Mouse (Mus musculus): ENCODE measurements around the gene C77080.

C77080 gene

DNA sequence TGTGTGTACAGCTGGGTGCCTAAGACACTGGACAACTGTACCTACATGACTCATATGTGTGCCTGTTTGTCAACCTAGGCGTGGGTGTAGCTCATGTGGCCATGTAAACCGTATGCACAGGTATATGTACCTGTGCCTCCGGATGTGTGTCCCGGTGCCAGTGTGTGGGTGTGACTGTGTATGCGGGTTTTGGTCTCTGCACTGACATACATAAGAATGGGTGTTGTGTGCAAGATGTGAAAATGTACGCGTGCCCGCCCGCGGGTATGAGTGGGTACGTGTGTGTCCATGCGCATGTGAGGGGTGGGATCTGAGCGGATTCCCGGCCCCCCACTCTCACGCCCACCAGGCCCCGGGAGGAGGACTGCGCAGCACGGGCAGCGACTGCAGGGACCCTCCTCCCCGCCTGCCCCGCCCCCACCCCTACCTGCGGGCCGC, 22.6 kb downstream of the C77080 start:
- no peak for DNase-seq (ENCODE audit: low spot score)

DNA sequence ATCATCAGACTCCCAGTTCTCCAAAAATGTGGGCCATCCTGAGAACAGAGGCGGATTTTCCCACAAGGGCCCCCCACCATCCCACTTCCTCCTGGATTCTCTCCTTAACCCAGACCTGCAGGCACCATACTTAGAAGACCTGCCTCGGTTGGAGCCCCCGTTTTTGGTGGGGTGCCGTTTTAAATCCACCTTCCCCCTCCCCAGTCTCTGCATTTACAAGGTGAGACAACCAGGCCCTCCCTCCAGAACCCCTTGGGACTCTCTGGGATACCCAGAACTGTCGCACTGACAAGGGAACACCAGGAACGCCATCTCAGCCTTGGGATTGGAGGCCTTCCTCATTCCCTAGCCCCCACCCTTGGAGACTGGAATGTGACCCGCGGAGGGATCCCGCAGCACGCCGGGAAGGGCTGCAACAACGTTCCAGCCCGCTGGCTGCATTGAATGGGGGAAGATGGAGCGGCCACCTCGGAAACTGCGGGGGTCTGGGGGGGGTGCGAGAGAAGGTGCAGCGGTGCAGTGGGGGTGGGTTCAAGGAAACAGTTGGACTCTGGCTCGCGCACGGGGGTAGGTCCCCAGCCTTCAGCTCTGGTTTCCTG, 23.3 kb downstream of the C77080 start:
- no peak for DNase-seq (ENCODE audit: low spot score)

DNA sequence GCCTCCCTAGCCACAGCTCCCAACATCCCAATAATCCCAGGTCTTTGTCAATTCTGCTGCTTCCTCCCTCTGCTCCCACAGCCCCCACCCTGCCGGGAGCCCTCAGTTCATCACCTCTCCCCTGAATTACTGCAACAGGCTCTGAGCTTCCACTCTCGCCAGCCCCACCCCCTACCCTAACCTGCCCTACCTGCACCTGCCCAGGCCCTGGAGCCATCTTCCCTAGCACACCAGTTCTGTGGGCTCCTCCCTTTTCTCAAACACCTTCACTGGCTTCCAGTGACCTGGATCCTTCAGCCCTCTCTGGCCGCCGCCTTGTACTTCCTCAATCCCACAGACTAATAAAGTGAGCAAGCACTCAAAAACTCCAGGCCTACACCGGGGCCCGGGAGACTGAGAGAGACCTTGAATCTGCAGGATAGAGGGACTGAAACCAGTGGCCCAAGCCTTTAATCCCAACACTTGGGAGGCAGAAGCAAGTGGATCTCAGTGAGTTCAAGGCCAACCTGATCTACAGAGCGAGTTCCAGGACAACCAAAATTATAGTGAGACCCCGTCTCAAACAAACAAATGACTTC, 24.9 kb downstream of the C77080 start:
- no peak for DNase-seq (ENCODE audit: low spot score)

DNA sequence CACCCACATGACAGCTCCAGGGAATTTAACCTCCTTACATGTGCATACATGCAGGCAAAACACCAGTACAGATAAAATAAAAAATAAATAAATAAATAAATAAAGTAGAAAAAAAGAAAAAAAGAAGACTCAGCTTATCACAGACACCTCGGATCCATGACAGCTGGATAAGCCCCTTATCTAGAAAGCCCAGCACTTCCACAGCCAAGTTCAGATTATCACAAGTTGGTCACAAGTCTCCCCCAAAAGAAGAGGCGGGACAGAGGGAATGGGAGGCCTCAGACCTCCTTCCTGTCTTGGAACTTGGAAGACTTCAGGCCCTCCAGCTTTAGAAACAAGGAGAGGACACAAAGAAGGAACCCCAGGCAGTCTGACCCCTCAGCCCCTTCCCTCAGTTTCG, 26.1 kb downstream of the C77080 start:
- no peak for DNase-seq (ENCODE audit: low spot score)

DNA sequence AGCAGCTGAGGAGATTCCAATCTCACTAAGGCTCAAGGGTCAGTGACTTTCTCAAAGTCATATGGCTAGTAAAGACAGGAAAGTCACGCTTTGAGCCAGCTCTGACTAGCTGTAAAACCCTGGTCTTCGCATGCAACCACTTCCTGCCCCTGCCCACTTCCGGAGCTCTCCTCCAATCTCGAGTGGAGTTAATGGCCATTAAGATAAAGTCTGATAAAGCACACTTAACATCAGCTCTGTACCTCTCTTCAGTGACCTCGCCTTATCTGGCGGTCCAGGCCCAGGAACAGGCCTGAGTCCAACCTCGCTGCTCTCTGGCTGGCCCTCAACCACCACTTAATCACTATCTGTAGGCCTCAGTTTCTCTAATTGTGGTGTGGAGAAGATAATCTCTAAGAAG, 26.7 kb downstream of the C77080 start:
- no peak for DNase-seq (ENCODE audit: low spot score)

DNA sequence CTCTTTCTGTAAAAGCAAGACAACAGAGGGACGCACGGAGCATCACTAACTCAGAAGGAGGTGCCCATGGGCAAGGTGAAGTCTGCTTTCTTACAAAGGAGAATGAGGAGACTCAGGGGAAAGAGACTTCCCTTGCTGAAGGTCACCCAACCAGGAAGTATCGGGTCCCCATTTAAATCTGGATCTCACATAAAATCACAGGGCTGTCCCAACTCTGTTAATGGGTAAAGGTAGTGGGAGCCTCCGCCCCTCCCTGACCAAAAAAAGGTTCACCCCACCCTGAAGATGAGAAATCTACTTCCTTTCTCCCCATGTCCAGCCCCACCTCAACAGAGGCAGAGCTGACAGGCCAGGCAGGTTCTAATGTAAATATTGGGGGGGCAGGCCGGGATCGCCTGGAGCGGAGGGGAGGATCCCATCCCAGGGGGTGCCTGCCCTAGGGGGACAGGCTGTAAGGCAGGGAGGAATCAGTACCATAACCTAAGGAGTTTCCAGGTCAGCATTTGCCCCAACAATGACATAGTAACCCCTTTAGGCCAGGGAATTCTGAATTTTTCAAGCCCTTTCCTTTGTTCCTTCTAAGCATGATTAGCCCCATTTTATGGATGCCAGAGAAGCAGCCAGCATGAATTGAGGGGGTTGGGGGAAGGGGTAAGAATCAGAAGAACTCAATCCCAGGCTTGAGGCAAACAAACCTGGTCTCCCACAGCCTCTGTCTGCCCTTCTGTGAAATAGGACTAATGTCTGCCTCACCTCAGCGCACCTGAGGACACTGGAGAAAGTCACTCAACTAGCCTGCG, 28.4 kb downstream of the C77080 start:
- no peak for DNase-seq (ENCODE audit: low spot score)

DNA sequence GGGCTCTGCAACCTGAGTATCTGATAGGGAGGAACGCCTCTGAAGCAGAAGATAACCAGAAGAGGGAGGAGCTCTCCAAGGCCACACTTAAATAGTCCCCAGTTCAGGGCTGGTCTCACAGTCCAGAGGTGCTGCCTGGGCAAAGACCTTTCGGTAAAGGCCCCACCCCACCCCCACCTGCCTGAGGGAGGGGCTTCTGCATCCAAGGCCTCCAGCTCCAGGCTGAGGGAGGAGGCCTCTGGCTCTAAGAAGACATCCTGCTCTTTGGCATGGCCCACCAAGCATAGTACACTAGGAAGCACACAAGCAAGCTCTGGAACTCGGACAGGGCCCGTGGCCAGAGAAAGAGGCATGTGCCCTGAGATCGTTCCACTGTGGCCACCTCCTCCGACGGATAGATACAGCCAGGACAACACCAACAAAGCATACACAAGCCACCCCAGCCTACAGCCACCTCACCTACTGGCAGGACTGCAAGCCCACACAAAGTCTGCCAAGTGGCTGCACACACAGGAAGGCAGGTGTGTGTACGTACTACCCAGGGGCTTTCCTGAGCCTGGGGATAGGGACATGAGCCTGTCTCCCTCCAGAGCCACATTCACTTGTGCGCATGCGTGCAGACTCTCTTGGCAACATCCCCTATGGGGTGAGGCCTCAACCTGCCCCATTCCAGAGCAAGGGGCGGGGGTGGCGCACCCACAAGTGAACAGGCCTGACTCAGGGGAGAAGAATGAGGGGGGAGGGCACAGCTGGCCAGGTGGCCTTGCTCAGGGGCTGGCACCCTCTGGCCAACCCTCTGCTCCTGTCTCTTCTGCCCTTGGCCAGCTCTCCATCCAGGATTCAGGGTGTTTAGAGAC, 29.4 kb downstream of the C77080 start:
- DNase-seq (ENCODE audit: low spot score), result no peak

DNA sequence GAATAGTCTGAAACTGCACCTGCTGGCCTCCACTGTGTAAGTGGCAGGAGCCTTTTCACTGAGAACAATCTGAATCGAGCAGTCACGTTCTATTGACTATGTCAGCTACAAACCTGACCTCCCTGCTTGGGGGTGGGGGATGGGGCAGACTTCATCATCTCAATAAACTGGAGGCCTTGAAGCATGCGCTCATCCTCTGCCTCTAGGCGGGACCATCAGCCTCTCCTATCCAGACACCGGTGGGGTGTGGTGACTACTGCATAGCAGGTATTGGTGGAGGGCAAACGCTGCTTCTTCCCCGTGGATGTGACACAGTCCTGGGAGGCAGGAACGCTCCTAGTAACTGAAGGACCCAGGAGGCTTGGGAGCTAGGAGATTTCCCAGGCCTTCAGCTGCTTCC, 30.3 kb downstream of the C77080 start:
- no peak for DNase-seq (ENCODE audit: low spot score)

DNA sequence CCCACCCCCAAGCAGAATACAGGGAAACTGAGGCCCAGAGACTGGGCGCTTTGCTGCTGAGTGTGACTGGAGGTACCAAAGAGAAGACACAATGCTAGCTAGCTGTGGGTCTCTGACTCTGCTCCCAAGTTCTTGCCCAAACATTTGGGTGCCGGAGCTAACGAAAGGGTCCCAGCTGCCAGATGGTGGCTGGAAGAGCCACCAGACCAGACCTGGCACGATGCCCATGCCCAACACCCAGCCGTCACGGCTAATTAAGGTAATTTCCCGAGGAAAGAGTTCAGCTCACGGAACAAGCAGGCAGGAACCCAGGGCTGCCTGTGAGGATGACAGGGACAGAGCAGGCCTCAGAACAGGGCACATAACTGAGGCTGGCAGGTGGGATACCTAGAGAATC, 33.2 kb downstream of the C77080 start:
- no peak for DNase-seq (ENCODE audit: low spot score)

DNA sequence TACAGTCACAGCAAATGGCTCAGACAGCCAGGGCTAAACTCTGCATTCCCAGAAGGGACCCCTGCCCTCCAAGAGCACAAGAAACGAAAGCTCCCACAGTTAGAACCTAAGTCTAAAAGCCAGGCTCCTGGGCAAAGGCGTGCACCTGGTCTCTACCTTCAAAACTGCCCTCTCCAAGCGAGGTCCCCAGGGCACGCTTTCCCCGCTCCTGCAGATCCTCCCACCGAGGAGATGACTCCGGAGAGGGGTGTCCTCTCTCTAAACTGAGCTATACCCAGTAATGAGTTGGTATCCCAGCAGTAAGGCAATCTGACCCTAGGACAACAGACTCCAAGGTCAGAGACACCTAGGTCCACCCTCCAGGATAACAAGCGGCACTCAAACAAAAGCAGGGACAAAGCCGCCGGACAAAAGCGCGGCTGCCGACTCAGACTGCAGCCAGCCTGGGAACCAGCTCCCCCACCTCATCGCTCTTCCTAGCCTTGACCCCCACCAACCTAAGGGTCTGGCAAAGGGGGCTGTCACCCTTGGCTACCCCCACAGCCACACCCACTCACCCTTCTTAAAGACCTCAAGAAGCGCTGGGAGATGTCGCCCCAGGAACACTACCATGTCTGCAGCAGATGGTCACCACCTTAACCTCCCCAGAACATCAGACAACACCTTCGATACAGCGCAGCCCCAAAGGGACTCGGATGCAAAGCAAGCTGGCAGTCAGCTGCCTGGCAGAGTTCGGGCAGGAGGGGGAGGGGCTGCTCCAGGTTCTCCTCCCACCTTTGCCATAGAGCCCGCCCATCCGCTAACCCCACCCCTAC, 33.8 kb downstream of the C77080 start:
- DNase-seq (ENCODE audit: low spot score), result no peak

DNA sequence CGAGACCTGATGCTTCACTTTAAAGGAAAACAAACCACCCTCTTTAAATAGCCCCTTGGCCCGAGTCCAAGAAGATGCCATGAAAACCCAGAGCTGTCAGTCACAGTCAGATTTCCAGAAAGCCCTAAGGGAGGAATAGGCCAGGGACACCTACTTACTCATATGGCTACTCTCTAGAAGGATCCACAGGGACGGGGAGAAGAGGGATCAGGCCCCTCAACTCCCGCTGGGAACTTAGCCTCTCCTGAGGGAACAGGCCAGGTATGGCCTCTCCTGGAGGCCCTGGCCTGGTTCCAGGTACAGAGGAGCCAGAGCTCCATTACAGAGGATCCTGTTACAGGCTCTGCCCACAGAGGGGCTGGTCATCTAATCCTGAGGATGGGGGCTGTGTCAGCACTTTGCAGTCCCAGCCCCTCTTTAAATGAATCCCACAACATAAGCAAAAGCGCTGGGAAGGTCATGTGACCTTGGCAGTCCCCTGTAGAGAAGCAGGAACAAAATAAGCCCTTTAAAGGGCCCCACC, 34.7 kb downstream of the C77080 start:
- no peak for DNase-seq (ENCODE audit: low spot score)

DNA sequence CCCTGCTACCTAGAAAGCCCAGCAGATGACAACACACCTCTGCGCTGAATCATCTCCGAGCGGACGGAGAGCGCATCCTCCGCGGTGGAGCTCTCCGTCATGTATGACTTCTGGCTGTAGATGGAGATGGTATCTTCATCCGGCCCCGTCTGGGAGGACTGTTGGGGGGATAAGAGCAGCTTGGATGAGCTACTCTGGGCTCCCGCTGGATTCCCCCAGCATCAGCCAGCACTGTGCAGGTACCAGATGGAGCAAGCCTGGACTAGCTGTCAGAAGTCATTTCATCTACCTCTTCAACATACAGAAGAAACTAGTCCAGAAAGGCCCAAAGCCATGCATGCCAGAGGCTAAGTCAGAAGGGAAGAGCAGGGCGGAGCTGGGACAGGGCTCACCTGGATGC, 35.9 kb downstream of the C77080 start:
- no peak for DNase-seq (ENCODE audit: low spot score)

DNA sequence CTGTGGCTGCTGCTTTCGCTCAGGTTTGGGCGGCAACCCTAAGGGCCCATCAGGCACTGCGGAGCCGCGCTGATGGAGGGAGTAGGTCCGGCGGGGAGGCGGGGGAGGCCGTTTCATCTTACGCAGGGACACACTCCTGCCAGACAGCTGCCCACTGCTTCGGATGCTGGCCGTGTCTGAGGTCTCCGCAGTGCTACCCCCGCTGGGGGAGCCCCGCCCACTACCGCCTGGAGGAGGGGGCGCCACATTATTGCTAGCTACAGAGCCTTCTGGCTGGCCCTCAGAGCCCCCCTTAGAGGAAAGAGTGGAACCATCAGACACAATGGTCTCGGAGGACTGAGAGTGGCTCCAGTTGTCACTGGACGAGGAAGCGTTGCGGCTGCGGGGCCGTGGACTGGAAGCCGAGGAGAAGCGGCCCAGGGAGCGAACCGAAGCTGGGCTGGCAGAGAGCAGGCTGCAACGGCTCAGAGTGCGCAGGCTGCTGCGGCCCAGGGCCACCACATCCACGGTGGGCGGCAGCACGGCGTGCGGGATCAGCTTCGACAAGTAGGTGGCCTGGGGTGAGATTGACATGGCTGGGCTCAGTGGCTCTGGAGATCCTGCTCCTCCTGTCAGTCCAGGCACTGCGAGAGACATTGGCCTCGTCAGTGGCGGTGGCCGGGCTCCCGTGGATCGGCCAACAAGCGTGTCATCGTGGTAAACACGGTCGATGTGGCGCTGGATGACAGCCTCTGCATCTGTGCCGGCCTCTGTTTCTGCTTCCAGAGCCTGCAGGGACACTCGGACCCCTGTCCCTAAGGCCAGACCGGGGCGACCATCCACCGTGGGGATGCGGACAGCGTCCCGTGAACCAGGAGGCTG, 37.6 kb downstream of the C77080 start:
- DNase-seq (ENCODE audit: low spot score), result no peak

DNA sequence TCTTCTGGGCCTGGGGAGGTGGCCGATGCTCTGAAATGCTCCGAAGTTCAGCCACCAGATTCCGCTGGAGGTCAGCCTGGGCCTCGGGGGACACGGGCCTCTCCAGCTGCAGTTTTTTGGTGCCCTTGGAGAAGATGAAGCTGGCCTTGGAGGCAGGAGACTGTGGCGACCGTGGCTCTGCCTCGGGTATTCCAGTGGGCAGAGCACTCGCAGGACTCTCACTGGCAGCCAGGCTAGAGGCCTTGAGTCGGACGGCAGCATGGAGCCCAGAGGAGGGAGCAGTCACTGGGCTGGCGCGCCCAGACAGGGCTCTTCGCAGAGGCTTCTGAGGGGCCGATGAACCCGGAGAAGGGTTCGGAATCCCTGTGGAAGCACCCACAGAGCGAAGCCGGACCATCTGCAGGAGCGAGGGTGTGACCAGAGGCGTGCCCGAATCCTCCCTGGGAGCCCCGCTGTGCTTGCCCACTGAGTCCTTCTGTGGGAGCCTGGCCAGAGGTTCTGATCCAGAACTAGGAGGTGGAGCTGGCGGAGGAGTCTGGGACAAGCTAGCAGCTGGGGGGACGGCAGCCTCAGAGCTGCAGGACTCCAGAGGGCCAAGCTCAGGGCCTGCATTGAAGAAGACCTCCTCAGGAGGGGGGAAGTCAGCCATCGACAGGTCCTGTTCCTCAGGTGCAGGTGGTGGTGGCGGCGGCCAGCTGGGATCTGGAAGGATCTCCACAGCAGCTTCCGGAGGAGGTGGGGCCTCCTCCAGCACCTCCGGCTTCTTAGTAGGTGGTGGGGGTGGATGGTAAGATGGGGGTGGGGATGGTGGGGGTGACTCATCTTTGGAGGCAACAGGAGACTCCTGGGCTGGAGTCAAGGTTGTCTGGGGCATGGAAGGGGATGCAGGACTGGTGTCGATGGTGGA, 38.9 kb downstream of the C77080 start:
- no peak for DNase-seq (ENCODE audit: low spot score)

DNA sequence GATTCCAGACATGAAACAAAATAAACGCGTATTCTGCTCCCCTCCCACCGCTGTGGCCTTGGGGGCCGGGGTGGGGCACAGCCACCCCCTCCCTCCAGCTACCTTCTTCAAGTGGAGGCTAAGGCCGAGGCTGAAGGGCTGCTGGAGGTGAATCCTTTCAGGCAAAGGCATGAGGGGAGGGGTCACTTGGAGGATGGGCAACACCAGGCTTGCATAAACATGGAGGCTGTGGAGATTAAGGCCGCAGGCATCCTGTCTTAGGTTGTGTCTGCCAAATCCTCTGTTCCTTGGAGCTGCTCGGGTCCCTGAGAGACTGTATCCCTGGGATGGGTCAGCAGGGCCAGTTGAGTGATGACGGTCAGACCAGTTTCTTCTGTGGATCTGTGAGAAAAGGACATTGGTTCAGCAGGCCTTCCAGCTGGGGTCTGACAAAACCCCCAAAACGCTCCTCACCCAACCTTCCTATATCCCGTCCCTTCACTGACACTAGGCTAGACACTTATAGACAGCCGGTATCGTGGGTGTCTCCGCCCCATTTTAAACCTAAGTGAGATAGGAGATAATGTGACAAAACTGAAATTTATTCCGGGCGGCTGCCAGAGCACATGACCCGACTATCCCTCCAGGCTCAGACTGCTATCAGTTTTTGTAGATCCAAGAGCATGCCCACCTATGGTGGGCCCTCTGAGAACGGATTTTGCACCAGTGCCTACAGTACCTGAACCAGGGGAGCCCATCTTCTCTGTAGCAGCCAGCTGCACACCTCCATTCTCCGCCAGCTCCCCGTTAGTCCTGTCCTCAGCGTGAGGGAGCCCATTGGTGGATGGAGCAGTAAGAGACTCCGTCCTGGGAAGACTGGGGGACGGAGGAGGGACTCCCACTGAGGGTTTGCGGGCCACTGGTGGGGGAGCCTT, 39.9 kb downstream of the C77080 start:
- DNase-seq (ENCODE audit: low spot score), result no peak

DNA sequence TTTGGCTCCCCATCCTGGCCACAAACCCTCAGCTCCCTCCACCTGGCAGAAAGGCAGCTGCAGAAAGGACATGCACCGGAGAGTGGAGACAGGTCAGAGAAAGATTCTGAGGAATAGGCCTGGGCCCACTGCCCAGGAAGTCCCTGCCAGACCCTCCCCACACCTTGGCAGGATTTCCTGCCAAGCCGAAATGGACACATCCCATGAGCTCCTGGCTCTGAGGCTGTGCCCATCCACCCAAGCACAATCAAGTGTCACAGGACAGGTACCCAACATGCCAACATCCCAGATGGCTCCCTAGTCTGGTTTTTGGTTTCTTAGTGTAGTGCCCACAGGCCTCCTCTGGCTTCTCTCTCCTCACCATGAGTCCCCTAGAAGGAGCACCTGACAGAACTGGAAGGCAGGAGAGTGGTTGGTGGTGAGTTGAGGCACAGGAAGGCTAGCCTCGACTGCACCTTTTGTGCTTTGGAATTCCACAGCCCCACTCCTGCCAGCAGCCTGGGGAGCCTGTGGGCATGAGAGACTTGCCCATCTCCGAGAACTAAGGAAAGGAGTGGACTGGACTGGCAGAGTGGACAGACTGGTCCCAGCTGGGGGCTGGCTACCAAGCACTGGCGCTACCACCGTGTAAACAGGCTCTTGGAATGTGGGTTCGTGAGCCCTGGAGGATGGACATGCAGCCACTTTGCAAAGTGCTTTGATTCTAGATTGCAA, 40.7 kb downstream of the C77080 start:
- DNase-seq (ENCODE audit: low spot score), result no peak

DNA sequence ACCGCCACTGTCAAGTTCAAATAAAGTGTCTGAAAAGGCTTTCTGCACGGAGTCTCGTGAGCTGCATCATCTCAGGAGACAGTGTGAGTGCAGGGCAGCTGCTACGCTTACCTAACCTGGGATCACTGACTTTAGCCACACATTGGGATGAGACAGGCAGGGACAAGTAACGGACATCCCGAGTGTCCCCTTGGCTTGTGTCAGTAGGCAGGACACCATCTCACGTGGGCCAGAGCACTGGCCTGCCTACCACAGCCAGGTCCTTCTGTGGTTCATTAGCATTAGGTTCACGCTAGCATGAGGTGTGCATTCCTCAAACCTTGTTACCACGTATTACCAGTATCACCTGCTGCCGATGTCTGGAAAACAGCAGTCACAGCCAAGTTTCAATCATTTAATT, 42.0 kb downstream of the C77080 start:
- DNase-seq (ENCODE audit: low spot score), result no peak
